Mouse (Mus musculus) kidney, postnatal 10 days (tissue): Measurements from ENCODE around the gene Gm40193.
A peak's percentile ranks its signal among the peaks of the same experiment; 100 is the strongest.
"Not testable (repeated sequence)": the region's sequence is repeated elsewhere in the genome, so short reads cannot be mapped to it uniquely, and the experiment has no call there.

Experiments used
- DNase-seq: peaks from one replicate; pipeline ENCODE4 v3.0.0; 2021; ENCODE audit warnings: mixed read lengths

The Gm40193 gene

DNA sequence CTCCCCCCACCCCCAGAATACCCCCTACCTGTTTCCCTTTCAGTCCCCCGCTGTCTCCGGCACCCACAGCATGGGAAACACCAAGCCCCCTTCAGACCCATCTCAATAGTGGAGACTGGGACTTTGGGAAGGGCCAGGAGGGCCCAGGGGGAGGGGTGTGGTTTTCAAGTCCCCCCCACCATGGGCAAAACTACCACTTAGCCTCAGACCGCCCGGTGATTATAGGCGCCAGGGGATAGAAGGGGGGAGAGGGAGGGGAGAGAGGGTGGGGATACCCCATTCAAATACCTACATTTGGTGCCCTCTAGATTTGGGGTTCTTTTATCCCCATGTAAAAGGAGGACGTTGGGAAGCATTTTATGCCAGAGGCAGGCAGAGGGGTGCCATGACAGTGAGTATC lies at the start of gene Gm40193:
Gene Gm40193 (minus strand): TSS at position 101 of the 400 bp plus-strand sequence.
- no peak for DNase-seq

GRCm38 (mm10) chr11:70582196-70582595 lies 49.5 kb upstream of the Gm40193 start:
- DNase-seq, result no peak

DNA sequence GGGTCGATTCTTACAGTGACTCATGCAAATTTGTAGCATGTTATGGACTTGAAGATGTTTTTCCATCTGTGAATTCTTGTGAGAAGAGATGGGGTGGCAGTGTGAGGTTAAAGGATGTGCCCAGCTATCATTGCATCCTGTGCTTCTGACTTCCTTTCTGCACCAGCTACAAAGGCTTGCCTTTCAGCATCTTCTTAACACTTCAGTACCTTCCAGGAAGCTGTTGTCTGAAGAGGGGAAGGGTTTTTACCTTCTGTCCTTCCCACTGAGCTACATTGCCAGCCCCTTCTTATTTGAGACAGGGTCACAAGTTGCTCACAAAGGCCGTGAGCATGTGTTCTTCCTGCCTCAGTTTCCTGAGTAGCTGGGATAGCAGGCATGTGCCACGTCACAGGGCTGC lies 48.2 kb upstream of the Gm40193 start:
- no peak for DNase-seq

- DNase-seq, result no peak
Measured at GRCm38 (mm10) chr11:70580358-70580720, 47.6 kb upstream of the Gm40193 start.

GRCm38 (mm10) chr11:70579710-70580357 lies 47.1 kb upstream of the Gm40193 start:
- DNase-seq, result no peak

- DNase-seq, result no peak
Measured at GRCm38 (mm10) chr11:70578962-70579361, 46.2 kb upstream of the Gm40193 start.

- no peak for DNase-seq
Measured at GRCm38 (mm10) chr11:70577201-70577600, 44.5 kb upstream of the Gm40193 start.

- DNase-seq, result no peak
Measured at GRCm38 (mm10) chr11:70573872-70574271, 41.1 kb upstream of the Gm40193 start.

GRCm38 (mm10) chr11:70572348-70572902 lies 39.7 kb upstream of the Gm40193 start:
- DNase-seq, result no peak

DNA sequence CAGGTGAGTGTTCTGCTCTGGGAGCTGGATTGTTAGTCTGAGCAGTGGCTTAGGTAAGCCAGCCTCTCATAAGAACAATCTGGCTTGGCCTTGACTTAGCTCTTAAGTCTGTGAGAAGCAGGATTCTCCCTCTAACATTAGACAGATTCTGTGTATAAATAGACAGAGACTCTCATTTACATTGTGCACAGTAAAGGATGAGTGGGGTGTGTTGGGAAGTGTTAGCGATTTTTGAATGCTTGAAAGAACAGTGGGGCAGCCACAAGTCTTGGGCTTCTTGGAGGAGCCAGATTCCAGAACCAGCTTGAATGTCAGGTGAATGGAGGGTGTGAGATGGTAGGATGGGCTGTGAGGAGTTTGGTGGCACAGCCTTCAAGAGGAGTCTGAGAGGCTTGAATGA lies 38.9 kb upstream of the Gm40193 start:
- no peak for DNase-seq

DNA sequence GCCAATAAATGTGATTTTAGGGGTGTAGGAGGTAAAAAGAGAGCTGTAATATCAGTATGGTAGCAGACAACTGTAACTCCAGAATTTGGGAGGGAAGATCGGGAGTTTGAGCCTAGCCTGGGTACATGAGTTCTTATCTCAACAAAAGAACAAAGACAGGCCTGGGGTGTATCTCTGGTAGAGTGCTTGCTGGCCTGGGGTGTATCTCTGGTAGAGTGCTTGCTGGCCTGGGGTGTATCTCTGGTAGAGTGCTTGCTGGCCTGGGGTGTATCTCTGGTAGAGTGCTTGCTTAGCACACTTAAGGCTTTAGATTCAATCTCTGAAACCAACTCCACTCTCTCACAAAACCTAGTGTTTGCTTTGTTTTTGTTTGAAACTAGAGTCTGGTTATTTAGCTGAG lies 37.9 kb upstream of the Gm40193 start:
- DNase-seq, result not testable (repeated sequence)

- peak; percentile 51 for DNase-seq
Measured at GRCm38 (mm10) chr11:70566586-70566985, 33.8 kb upstream of the Gm40193 start.

- no peak for DNase-seq
Measured at GRCm38 (mm10) chr11:70564276-70564873, 31.6 kb upstream of the Gm40193 start.

GRCm38 (mm10) chr11:70563470-70564275 lies 30.9 kb upstream of the Gm40193 start:
- DNase-seq, result peak; percentile 69

DNA sequence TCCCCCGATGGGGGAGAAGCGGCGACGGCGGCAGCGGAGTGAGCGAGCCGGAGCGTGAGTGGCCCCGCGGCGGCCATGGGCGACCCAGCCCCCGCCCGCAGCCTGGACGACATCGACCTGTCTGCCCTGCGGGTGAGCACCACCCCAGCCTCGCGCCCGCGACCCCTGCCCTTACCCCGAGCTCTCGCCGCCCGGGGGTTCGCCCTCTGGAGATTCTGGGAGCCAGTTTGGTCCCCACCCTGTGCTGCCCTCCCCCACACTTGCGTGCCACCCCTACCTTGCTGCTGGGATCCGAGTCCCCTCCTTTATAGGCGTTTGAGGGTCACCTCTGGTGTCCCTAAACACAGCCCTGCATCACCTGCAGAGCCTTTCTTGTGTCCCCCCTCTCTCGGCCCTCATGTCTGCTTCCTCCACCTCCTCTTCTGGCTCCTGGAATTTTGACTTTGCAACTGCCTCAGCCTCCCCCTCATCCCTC lies 30.3 kb upstream of the Gm40193 start:
- no peak for DNase-seq

DNA sequence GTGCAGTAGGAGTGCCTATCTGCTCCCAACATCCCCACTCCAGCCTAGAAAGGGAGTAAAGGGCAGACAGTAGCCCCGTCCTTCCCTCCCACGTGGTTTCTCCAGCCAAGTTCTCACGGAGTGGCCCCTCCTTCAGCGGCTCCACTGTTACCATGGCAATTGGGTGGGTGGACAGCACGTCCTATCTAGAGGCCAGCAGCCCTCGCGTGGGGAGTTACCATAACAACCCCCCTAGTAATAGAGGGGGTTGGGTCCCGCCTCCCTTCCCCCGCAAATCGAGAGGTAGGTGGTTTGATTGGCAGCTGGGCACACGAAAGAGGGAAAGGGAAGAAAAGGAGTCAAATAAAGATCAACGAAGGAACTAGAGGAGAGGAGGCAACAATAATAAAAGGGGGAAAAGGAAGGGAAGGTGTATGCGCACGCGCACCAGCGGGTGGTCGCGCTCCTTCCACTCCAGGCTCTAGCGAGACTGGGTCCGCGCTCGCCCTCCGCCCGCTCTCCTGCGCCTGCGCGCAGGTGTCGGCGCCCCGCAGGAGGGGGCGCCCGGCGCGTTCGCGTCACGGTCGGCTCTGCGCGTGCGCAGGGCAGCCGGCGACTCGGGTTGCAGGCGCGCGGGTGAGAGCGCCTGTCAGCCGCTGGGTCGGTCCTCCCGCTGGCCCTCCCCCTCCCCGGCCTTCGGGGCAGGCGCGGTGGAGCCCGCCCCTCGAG lies 29.7 kb upstream of the Gm40193 start, which contains the start of gene Mink1:
Gene Mink1 (plus strand): TSS at position 595 of the 708 bp plus-strand sequence.
- DNase-seq, result peak; percentile 94

GRCm38 (mm10) chr11:70561937-70562286 lies 29.2 kb upstream of the Gm40193 start:
- no peak for DNase-seq

DNA sequence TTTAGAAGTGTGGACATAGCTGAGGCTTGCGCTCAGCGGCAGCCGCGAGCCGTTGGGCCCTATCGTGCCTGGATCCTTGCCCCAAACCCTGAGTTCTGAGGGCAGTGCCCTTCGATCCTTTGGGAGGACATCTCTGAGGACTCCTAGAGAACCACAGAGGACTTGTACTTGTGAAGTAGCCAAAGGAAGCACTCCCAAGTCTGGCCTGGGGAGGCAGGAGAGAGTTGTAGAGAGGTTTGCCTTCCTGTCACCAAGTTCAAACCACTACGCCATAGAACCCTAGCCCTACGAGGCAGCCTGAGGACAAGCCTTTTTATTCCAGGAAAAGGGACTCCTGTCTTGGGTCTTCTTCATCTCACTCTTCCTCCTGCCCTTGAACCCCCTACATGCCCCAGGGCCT lies 24.8 kb upstream of the Gm40193 start:
- DNase-seq, result no peak

- no peak for DNase-seq
Measured at GRCm38 (mm10) chr11:70553940-70554339, 21.2 kb upstream of the Gm40193 start.

GRCm38 (mm10) chr11:70551526-70551925 lies 18.8 kb upstream of the Gm40193 start:
- no peak for DNase-seq

- DNase-seq, result no peak
Measured at GRCm38 (mm10) chr11:70544496-70544895, 11.8 kb upstream of the Gm40193 start.

DNA sequence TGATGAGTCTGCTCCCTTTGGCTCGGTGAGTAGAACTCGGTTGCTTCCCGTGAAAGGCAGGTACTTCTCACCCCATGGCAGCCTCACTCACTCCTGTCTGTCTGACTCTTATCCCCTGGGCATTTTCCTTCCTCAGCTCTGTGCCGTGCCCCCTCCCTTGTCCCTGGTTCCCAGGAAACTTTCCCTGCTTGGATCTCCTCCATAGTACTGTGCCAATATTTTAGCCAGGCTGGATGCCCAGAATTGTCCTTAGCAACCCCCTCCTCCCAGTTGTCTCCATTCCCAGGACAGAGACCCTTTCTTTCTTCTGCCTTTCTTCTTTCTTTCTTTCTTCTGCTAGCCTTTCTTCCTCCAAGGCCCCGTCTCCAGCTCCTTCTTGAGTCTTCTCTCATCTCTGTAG lies 8.7 kb upstream of the Gm40193 start:
- no peak for DNase-seq

DNA sequence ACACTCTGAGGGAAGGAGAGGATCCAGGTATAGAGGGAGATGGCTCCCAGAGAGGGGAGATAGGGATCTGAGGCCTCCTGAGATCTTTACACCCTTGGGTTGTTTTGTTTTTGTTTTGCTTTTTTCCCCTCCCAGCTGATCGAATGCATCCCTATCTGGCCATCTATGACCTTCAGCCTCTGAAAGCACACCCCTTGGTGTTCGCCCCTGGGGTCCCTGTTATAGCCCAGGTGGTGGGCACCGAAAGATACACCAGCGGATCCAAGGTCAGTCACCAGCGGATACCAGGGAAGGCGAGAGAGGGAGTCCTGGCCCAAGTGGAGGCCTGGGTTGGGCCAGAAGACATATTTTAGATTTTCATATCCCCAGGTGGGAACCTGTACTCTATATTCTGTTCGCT lies 8.2 kb upstream of the Gm40193 start:
- DNase-seq, result no peak
